Mouse (Mus musculus) CH12.LX (cell line): ENCODE data around the gene Pakap. TPM values are rescaled to one million over a fixed set of nuclear protein-coding genes. Genes with fewer than 3 reads are reported as not detected.

Experiments used
- DNase-seq: peaks from one replicate; pipeline ENCODE4 v3.0.0-alpha.2; 2013; ENCODE audit errors: extremely low read depth
- H3K27ac ChIP-seq: 2 replicates; pipeline ENCODE4 v1.5.1; 2012; ENCODE audit warnings: low read depth, mild to moderate bottlenecking, control low read depth, moderate library complexity; ENCODE audit not compliant: insufficient read depth
- H3K27me3 ChIP-seq: replicated peaks from 2 replicates; pipeline ENCODE3; 2012; ENCODE audit warnings: inconsistent platforms
- H3K36me3 ChIP-seq, 2 experiments: replicated peaks in 1 of 2; 2 replicates each; pipeline versions ENCODE3 to v1.6.1; 2012; ENCODE audit warnings: inconsistent platforms in 1 of 2, low read length in 1 of 2, mild to moderate bottlenecking in 1 of 2, mixed read lengths in 1 of 2, moderate library complexity in 1 of 2; ENCODE audit not compliant: control insufficient read depth in 1 of 2, insufficient read depth in 1 of 2
- H3K4me1 ChIP-seq, 2 experiments: 2 replicates each; pipeline ENCODE4 v1.6.1; 2012; ENCODE audit warnings: inconsistent platforms in 1 of 2, moderate library complexity in 1 of 2; ENCODE audit not compliant: insufficient read depth in 2 of 2, control insufficient read depth in 1 of 2
- H3K4me2 ChIP-seq: 2 replicates; pipeline ENCODE4 v1.6.1; 2012; ENCODE audit warnings: low read depth, mild to moderate bottlenecking, control low read depth; ENCODE audit not compliant: poor library complexity, insufficient read depth, severe bottlenecking
- H3K4me3 ChIP-seq, 3 experiments: fragments of 150-350 bp in 1 of 3; sonication (generic) in 1 of 3; replicated peaks in 1 of 3; 2 replicates each; pipeline versions ENCODE3 to v1.5.1; 2011 to 2012; ENCODE audit warnings: low read depth in 2 of 3, low read length in 2 of 3, mild to moderate bottlenecking in 2 of 3, moderate library complexity in 2 of 3, control low read depth in 1 of 3, improper control_type of control experiment in 1 of 3, inconsistent platforms in 1 of 3, mixed read lengths in 1 of 3; ENCODE audit not compliant: poor library complexity in 1 of 3
- H3K79me2 ChIP-seq: replicated peaks from 2 replicates; pipeline ENCODE4 v1.6.1; 2012; ENCODE audit warnings: mild to moderate bottlenecking, moderate library complexity; ENCODE audit not compliant: control insufficient read depth, poor library complexity, insufficient read depth, severe bottlenecking; ENCODE audit errors: extremely low read depth
- H3K9ac ChIP-seq: 2 replicates; pipeline ENCODE4 v1.6.1; 2012; ENCODE audit warnings: low read depth, mild to moderate bottlenecking, control low read depth, moderate library complexity; ENCODE audit not compliant: insufficient read depth
- H3K9me3 ChIP-seq: replicated peaks from 2 replicates; pipeline ENCODE3; 2012; ENCODE audit warnings: low read length, inconsistent platforms, mixed read lengths
- BHLHE40 ChIP-seq: IDR thresholded peaks from 2 replicates; pipeline ENCODE4 v1.6.1; 2011; ENCODE audit warnings: mild to moderate bottlenecking, low read depth, low read length, improper control_type of control experiment
- CHD2 ChIP-seq: IDR thresholded peaks from 2 replicates; pipeline ENCODE4 v1.6.1; 2011; ENCODE audit warnings: low read length, improper control_type of control experiment
- CTCF ChIP-seq, 2 experiments: IDR thresholded peaks in 1 of 2; conservative IDR thresholded peaks in 1 of 2; 2 replicates each; pipeline ENCODE4 v1.5.1; 2011 to 2012; ENCODE audit warnings: low read depth in 2 of 2, low read length in 2 of 2, improper control_type of control experiment in 1 of 2, inconsistent platforms in 1 of 2, mild to moderate bottlenecking in 1 of 2, moderate library complexity in 1 of 2
- E2F4 ChIP-seq: IDR thresholded peaks from 2 replicates; pipeline ENCODE4 v1.6.1; 2011; ENCODE audit warnings: low read depth, low read length, improper control_type of control experiment; ENCODE audit not compliant: insufficient replicate concordance
- ELF1 ChIP-seq: IDR thresholded peaks from 2 replicates; pipeline ENCODE4 v1.6.1; 2014; ENCODE audit warnings: low read depth, mild to moderate bottlenecking, inconsistent platforms, low read length, improper control_type of control experiment
- EP300 ChIP-seq: IDR thresholded peaks from 2 replicates; pipeline ENCODE4 v1.6.1; 2011; ENCODE audit warnings: low read length, improper control_type of control experiment
- ETS1 ChIP-seq: conservative IDR thresholded peaks from 2 replicates; pipeline ENCODE4 v1.6.1; 2012; ENCODE audit warnings: low read depth, mild to moderate bottlenecking, inconsistent platforms, low read length, improper control_type of control experiment, moderate library complexity
- GABPA ChIP-seq: IDR thresholded peaks from 2 replicates; pipeline ENCODE4 v1.6.1; 2012; ENCODE audit warnings: low read depth, low read length, improper control_type of control experiment, inconsistent platforms; ENCODE audit not compliant: insufficient replicate concordance
- HCFC1 ChIP-seq: IDR thresholded peaks from 2 replicates; pipeline ENCODE4 v1.6.1; 2012; ENCODE audit warnings: low read depth, mild to moderate bottlenecking, inconsistent platforms, low read length, improper control_type of control experiment
- IRF4 ChIP-seq: IDR thresholded peaks from 2 replicates; pipeline ENCODE4 v1.6.1; 2014; ENCODE audit warnings: low read depth, mild to moderate bottlenecking, inconsistent platforms, low read length, improper control_type of control experiment
- JUN ChIP-seq: IDR thresholded peaks from 2 replicates; pipeline ENCODE4 v1.6.1; 2011; ENCODE audit warnings: low read depth, mild to moderate bottlenecking, low read length, improper control_type of control experiment, moderate library complexity; ENCODE audit not compliant: insufficient read depth
- JUND ChIP-seq: conservative IDR thresholded peaks from 2 replicates; pipeline ENCODE4 v1.6.1; 2011; ENCODE audit warnings: low read depth, low read length, improper control_type of control experiment
- KAT2A ChIP-seq: IDR thresholded peaks from 2 replicates; pipeline ENCODE4 v1.6.1; 2012; ENCODE audit warnings: low read length, improper control_type of control experiment, inconsistent platforms; ENCODE audit not compliant: insufficient replicate concordance
- MAFK ChIP-seq: IDR thresholded peaks from 2 replicates; pipeline ENCODE4 v1.6.1; 2011; ENCODE audit warnings: low read length, improper control_type of control experiment; ENCODE audit not compliant: insufficient replicate concordance
- MAX ChIP-seq: IDR thresholded peaks from 2 replicates; pipeline ENCODE4 v1.6.1; 2011; ENCODE audit warnings: low read length, improper control_type of control experiment
- MAZ ChIP-seq: IDR thresholded peaks from 2 replicates; pipeline ENCODE4 v1.6.1; 2012; ENCODE audit warnings: low read depth, mild to moderate bottlenecking, inconsistent platforms, low read length, improper control_type of control experiment, moderate library complexity
- MEF2A ChIP-seq: IDR thresholded peaks from 2 replicates; pipeline ENCODE4 v1.6.1; 2014; ENCODE audit warnings: low read depth, mild to moderate bottlenecking, inconsistent platforms, low read length, improper control_type of control experiment, borderline replicate concordance
- MXI1 ChIP-seq: IDR thresholded peaks from 2 replicates; pipeline ENCODE4 v1.6.1; 2011; ENCODE audit warnings: mild to moderate bottlenecking, low read depth, low read length, improper control_type of control experiment
- MYC ChIP-seq: IDR thresholded peaks from 2 replicates; pipeline ENCODE4 v1.6.1; 2011; ENCODE audit warnings: low read depth, mild to moderate bottlenecking, improper control_type of control experiment, low read length
- NELFE ChIP-seq: IDR thresholded peaks from 2 replicates; pipeline ENCODE4 v1.6.1; 2011; ENCODE audit warnings: low read depth, low read length, improper control_type of control experiment
- NRF1 ChIP-seq: IDR thresholded peaks from 2 replicates; pipeline ENCODE4 v1.6.1; 2014; ENCODE audit warnings: low read depth, mild to moderate bottlenecking, inconsistent platforms, low read length, improper control_type of control experiment, moderate library complexity
- PAX5 ChIP-seq: IDR thresholded peaks from 2 replicates; pipeline ENCODE4 v1.6.1; 2012; ENCODE audit warnings: low read length, inconsistent platforms, mixed read lengths
- RAD21 ChIP-seq: IDR thresholded peaks from 2 replicates; pipeline ENCODE4 v1.6.1; 2011; ENCODE audit warnings: low read depth, mild to moderate bottlenecking, low read length, improper control_type of control experiment, moderate library complexity
- SIN3A ChIP-seq: IDR thresholded peaks from 2 replicates; pipeline ENCODE4 v1.6.1; 2012; ENCODE audit warnings: low read length, improper control_type of control experiment, inconsistent platforms
- SMC3 ChIP-seq: IDR thresholded peaks from 2 replicates; pipeline ENCODE4 v1.6.1; 2011; ENCODE audit warnings: low read depth, low read length, improper control_type of control experiment
- TBP ChIP-seq: conservative IDR thresholded peaks from 2 replicates; pipeline ENCODE4 v1.6.1; 2011; ENCODE audit warnings: low read depth, low read length, improper control_type of control experiment
- TCF12 ChIP-seq: IDR thresholded peaks from 2 replicates; pipeline ENCODE4 v1.6.1; 2014; ENCODE audit warnings: low read depth, mild to moderate bottlenecking, inconsistent platforms, low read length, improper control_type of control experiment
- UBTF ChIP-seq: IDR thresholded peaks from 2 replicates; pipeline ENCODE4 v1.6.1; 2012; ENCODE audit warnings: low read depth, mild to moderate bottlenecking, inconsistent platforms, low read length, improper control_type of control experiment, moderate library complexity
- USF1 ChIP-seq: IDR thresholded peaks from 2 replicates; pipeline ENCODE4 v1.6.1; 2014; ENCODE audit warnings: low read depth, mild to moderate bottlenecking, inconsistent platforms, low read length, improper control_type of control experiment
- USF2 ChIP-seq: conservative IDR thresholded peaks from 2 replicates; pipeline ENCODE4 v1.6.1; 2011; ENCODE audit warnings: low read depth, low read length, improper control_type of control experiment
- ZC3H11A ChIP-seq: IDR thresholded peaks from 2 replicates; pipeline ENCODE4 v1.6.1; 2012; ENCODE audit warnings: low read depth, mild to moderate bottlenecking, inconsistent platforms, low read length, improper control_type of control experiment
- ZMIZ1 ChIP-seq: IDR thresholded peaks from 2 replicates; pipeline ENCODE4 v1.6.1; 2012; ENCODE audit warnings: low read depth, mild to moderate bottlenecking, inconsistent platforms, low read length, improper control_type of control experiment
- ZNF384 ChIP-seq: IDR thresholded peaks from 2 replicates; pipeline ENCODE4 v1.6.1; 2012; ENCODE audit warnings: low read depth, low read length, improper control_type of control experiment, inconsistent platforms
- dilution Hi-C: fragments of 300-500 bp; cut with MboI; formaldehyde crosslinking; loops from 2 replicates; pipeline ENCODE4 v1.14.3; 2020; ENCODE audit warnings: low sequenced_read_pairs; ENCODE audit not compliant: extremely low pct_unique_long_range_greater_than_20kb, extremely low pct_ligation_motif_present
- in situ Hi-C: fragments of 300-500 bp; cut with MboI; formaldehyde crosslinking; loops from 3 replicates; pipeline ENCODE4 v1.14.3; 2019; ENCODE audit warnings: low sequenced_read_pairs, low pct_ligation_motif_present, low pct_unique_long_range_greater_than_20kb, mixed read lengths
- polyA plus RNA-seq: library from polyadenylated mRNA; unstranded; fragments of >175 nt; gene quantifications from 2 replicates; pipeline ENCODE4 v1.2.1, GENCODE M21; 2012; ENCODE audit warnings: low read depth; ENCODE audit not compliant: insufficient read length
- total RNA-seq, 2 experiments: library from RNA; depleted of rRNA; stranded (reverse); fragments of 300-350 nt in 1 of 2; fragments of >200 nt in 1 of 2; gene quantifications; 2 replicates each; pipeline ENCODE4 v1.2.3; 2012 to 2014

Pakap gene
- total and polyA plus RNA-seq, 3 experiments: 0.08 to 0.14 TPM; not detected in 1

GRCm38 (mm10) chr4:57866088-57866487 lies 298.1 kb downstream of the Pakap start:
- no peaks in the 10 kb centered on the region for H3K79me2 ChIP-seq
- no peak for DNase-seq
- no peak overlapping the region for H3K9ac ChIP-seq
- in situ Hi-C loops (no loop called here), dilution Hi-C loops (no loop called here)
- H3K4me3 ChIP-seq: no peak overlapping the region
- no peaks in the 10 kb centered on the region for H3K36me3 ChIP-seq
- no peak overlapping the region for H3K27ac ChIP-seq
- TF ChIP-seq IRF4: no peak
- TF ChIP-seq ZNF384: no peak
- no peak for TF ChIP-seq JUN
- no peaks in the 10 kb centered on the region for H3K9me3 ChIP-seq
- H3K27me3 ChIP-seq: no peaks in the 10 kb centered on the region
- peak overlapping the region; percentile 87 for H3K4me2 ChIP-seq
- H3K4me1 ChIP-seq: peaks cover 19 to 45% of the 10 kb centered on the region in 2 experiments

GRCm38 (mm10) chr4:57866990-57867389 lies 299.0 kb downstream of the Pakap start:
- peak overlapping the region; percentile 87 for H3K4me2 ChIP-seq
- H3K4me1 ChIP-seq: peaks cover 18 to 42% of the 10 kb centered on the region in 2 experiments
- peak overlapping the region; percentile 5 to 41 (median 37) for H3K4me3 ChIP-seq
- in situ Hi-C loops: no loop called here
- H3K9me3 ChIP-seq: no peaks in the 10 kb centered on the region
- DNase-seq: peak; percentile 52
- dilution Hi-C loops: no loop called here
- no peaks in the 10 kb centered on the region for H3K79me2 ChIP-seq
- peak overlapping the region; percentile 2; the same call in 1 of the 2 replicates for H3K27ac ChIP-seq
- H3K9ac ChIP-seq: peak overlapping the region; percentile 6; the same call in 1 of the 2 replicates
- no peaks in the 10 kb centered on the region for H3K27me3 ChIP-seq
- H3K36me3 ChIP-seq: no peaks in the 10 kb centered on the region
- no peak for TF ChIP-seq NRF1
- TF ChIP-seq CTCF (conservative IDR thresholded peaks at IDR 0.05 in 1 of 2, IDR thresholded peaks at IDR 0.05 in 1 of 2; ENCODE audit: low read depth in 2 of 2, low read length in 2 of 2): no peak
- no peak for TF ChIP-seq ZC3H11A
- no peak for TF ChIP-seq MXI1
- no peak; the same call in 1 of the 2 replicates for TF ChIP-seq MAX
- TF ChIP-seq IRF4: peak; percentile 57
- no peak for TF ChIP-seq UBTF
- peak; percentile 74 for TF ChIP-seq EP300
- TF ChIP-seq CHD2: no peak
- TF ChIP-seq HCFC1: peak; percentile 13; the same call in 1 of the 2 replicates
- peak; percentile 82 for TF ChIP-seq ETS1
- TF ChIP-seq JUN: no peak
- TF ChIP-seq GABPA: no peak
- TF ChIP-seq E2F4: no peak
- TF ChIP-seq MAFK: 0 out of 2 replicates have a peak, but pooled peaks have one; percentile 58
- no peak for TF ChIP-seq USF2
- TF ChIP-seq PAX5: no peak
- TF ChIP-seq RAD21: no peak
- peak; percentile 56; the same call in 1 of the 2 replicates for TF ChIP-seq TCF12
- TF ChIP-seq JUND: 0 out of 2 replicates have a peak, but pooled peaks have one; percentile 11
- no peak for TF ChIP-seq ZMIZ1
- no peak for TF ChIP-seq USF1
- peak; percentile 65 for TF ChIP-seq BHLHE40
- 0 out of 2 replicates have a peak, but pooled peaks have one; percentile 19 for TF ChIP-seq KAT2A
- peak; percentile 15; the same call in 1 of the 2 replicates for TF ChIP-seq ELF1
- TF ChIP-seq SMC3: no peak; the same call in 1 of the 2 replicates
- TF ChIP-seq NELFE: no peak
- TF ChIP-seq MYC: no peak
- peak; percentile 99 for TF ChIP-seq MEF2A
- TF ChIP-seq MAZ: peak; percentile 18; the same call in 1 of the 2 replicates
- TF ChIP-seq TBP: no peak
- peak; percentile 35; the same call in 1 of the 2 replicates for TF ChIP-seq SIN3A
